Mouse (Mus musculus) testis, adult 2 months (tissue): ENCODE results near the gene Itgb8. TPM values are rescaled to one million over a fixed set of nuclear protein-coding genes. Genes with fewer than 3 reads are reported as not detected.

Experiments used
- H3K27ac ChIP-seq: fragments of 200-500 bp; 2 replicates; pipeline ENCODE4 v1.5.1; 2012; ENCODE audit warnings: low read depth, low read length; ENCODE audit not compliant: control insufficient read depth, insufficient read depth
- H3K27me3 ChIP-seq: fragments of 200-500 bp; 2 replicates; pipeline ENCODE4 v1.6.1; 2012; ENCODE audit warnings: mild to moderate bottlenecking, low read length, moderate library complexity; ENCODE audit not compliant: control insufficient read depth, insufficient read depth
- H3K36me3 ChIP-seq: fragments of 200-500 bp; 2 replicates; pipeline ENCODE4 v1.6.1; 2012; ENCODE audit warnings: mild to moderate bottlenecking, low read length; ENCODE audit not compliant: control insufficient read depth, insufficient read depth
- H3K4me1 ChIP-seq: fragments of 200-500 bp; 2 replicates; pipeline ENCODE4 v1.6.1; 2012; ENCODE audit warnings: low read length; ENCODE audit not compliant: control insufficient read depth, insufficient read depth
- H3K4me3 ChIP-seq: fragments of 200-500 bp; 2 replicates; pipeline ENCODE4 v1.5.1; 2012; ENCODE audit warnings: low read depth, mild to moderate bottlenecking, low read length, moderate library complexity, mixed read lengths; ENCODE audit not compliant: control insufficient read depth
- CTCF ChIP-seq: fragments of 200-500 bp; IDR thresholded peaks from 2 replicates; pipeline ENCODE4 v1.5.1; 2012; ENCODE audit warnings: low read depth, mild to moderate bottlenecking, inconsistent platforms, low read length, moderate library complexity; ENCODE audit not compliant: control insufficient read depth, insufficient read depth, insufficient replicate concordance
- POLR2A ChIP-seq: fragments of 200-500 bp; IDR thresholded peaks from 2 replicates; pipeline ENCODE4 v1.6.1; 2012; ENCODE audit warnings: low read depth, mild to moderate bottlenecking, inconsistent platforms, low read length, moderate library complexity; ENCODE audit not compliant: control insufficient read depth
- polyA plus RNA-seq: library from polyadenylated mRNA; depleted of rRNA; stranded (reverse); fragments of >200 nt; gene quantifications from 2 replicates; pipeline ENCODE4 v1.2.3, GENCODE M21; 2012

The Itgb8 gene
- polyA plus RNA-seq, 1 experiment = 0.15 TPM

DNA sequence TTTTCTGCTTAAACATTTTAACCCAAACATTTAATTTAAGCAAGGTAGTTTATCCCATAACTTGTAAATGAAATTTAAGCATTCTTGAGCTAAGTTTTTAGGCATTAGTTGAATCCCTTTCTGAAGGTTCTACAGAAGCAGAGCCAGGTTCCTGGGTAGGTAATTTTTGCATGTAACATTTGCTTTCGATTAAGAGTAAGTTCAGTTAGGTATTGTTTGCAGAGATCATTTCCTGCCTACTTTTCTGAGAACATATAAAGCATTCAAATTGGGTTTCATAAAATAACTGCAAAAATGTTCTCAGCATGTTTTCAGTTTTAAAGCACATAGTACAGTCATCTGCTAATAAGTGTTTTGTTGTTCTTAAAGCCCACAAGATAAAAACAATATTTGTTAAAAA, 53.2 kb downstream of the Itgb8 start:
- Histone ChIP-seq H3K36me3 (no peaks in the 10 kb centered on the region), H3K27ac (no peak overlapping the region), H3K4me3 (no peak overlapping the region), H3K27me3 (no peaks in the 10 kb centered on the region), H3K4me1 (no peaks in the 10 kb centered on the region)
- no peak for TF ChIP-seq CTCF

- no peak overlapping the region for H3K4me3 ChIP-seq
- no peak overlapping the region for H3K27ac ChIP-seq
- H3K36me3 ChIP-seq = no peaks in the 10 kb centered on the region
- TF ChIP-seq POLR2A = no peak
- no peak for TF ChIP-seq CTCF
- H3K27me3 ChIP-seq = no peaks in the 10 kb centered on the region
- no peaks in the 10 kb centered on the region for H3K4me1 ChIP-seq
Measured at GRCm38 (mm10) chr12:119182215-119182924, 56.2 kb downstream of the Itgb8 start.

GRCm38 (mm10) chr12:119176017-119176416, 62.6 kb downstream of the Itgb8 start:
- no peaks in the 10 kb centered on the region for H3K4me1 ChIP-seq
- no peaks in the 10 kb centered on the region for H3K36me3 ChIP-seq
- no peak overlapping the region for H3K27ac ChIP-seq
- H3K27me3 ChIP-seq = no peaks in the 10 kb centered on the region
- H3K4me3 ChIP-seq = no peak overlapping the region
- TF ChIP-seq POLR2A (no peak), CTCF (no peak)

- H3K4me1 ChIP-seq = no peaks in the 10 kb centered on the region
- no peak overlapping the region for H3K4me3 ChIP-seq
- no peaks in the 10 kb centered on the region for H3K36me3 ChIP-seq
- no peak for TF ChIP-seq POLR2A
- TF ChIP-seq CTCF = no peak
- no peak overlapping the region for H3K27ac ChIP-seq
- no peaks in the 10 kb centered on the region for H3K27me3 ChIP-seq
Measured at GRCm38 (mm10) chr12:119169828-119170539, 68.6 kb downstream of the Itgb8 start.

DNA sequence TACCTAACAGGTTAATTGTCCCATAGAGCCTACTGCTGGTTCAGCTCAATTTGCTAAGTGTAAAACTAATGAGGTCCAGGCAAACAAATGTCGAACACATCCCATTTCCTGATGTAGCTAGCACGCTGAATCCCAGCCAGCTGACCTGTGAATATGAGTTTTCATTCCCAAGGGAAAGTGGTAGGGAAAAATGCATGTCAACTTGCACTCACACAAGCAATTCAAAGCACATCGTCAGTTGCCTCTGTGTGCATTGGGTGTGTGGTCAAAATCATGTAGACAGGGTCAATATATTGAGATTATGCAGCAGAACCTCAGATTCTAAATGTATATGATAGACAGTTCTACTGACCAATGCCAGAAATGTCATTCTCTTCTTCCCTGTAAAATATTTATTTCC, 69.5 kb downstream of the Itgb8 start:
- TF ChIP-seq POLR2A (no peak), CTCF (no peak)
- H3K27me3 ChIP-seq = no peaks in the 10 kb centered on the region

DNA sequence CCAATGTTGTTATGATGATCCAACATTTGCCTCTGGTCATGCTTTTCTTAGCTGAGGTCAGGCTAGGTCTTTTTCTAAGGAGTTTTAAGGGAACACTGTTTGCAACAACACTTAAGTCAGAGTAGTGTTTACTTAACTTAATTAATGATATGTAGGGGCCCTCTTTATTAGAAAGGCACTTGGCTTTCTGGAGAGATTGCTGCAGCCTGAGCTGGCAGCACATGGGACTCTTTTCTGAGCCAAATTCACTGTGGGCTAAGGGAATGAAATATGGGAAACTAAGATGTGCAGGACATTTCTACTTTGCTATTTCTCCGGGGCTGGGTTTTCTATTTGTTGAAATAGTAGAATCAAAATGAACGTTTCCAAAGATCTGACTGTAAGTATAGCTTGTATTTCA, 73.5 kb downstream of the Itgb8 start:
- no peak overlapping the region for H3K4me3 ChIP-seq
- H3K36me3 ChIP-seq = no peaks in the 10 kb centered on the region
- no peak overlapping the region for H3K27ac ChIP-seq
- TF ChIP-seq CTCF (no peak), POLR2A (no peak)
- no peaks in the 10 kb centered on the region for H3K4me1 ChIP-seq
- no peaks in the 10 kb centered on the region for H3K27me3 ChIP-seq

More for the DNA sequence above, 69.5 kb downstream of the Itgb8 start:
- no peak overlapping the region for H3K4me3 ChIP-seq
- no peaks in the 10 kb centered on the region for H3K36me3 ChIP-seq
- H3K4me1 ChIP-seq = no peaks in the 10 kb centered on the region
- H3K27ac ChIP-seq = no peak overlapping the region

- no peaks in the 10 kb centered on the region for H3K4me1 ChIP-seq
- no peak for TF ChIP-seq CTCF
- TF ChIP-seq POLR2A = no peak
- H3K36me3 ChIP-seq = no peaks in the 10 kb centered on the region
- no peak overlapping the region for H3K27ac ChIP-seq
- H3K27me3 ChIP-seq = no peaks in the 10 kb centered on the region
- H3K4me3 ChIP-seq = no peak overlapping the region
Measured at GRCm38 (mm10) chr12:119164672-119165071, 73.9 kb downstream of the Itgb8 start.

- Histone ChIP-seq H3K27ac (no peak overlapping the region), H3K36me3 (no peaks in the 10 kb centered on the region), H3K4me3 (no peak overlapping the region), H3K4me1 (no peaks in the 10 kb centered on the region), H3K27me3 (no peaks in the 10 kb centered on the region)
- TF ChIP-seq CTCF = no peak
- no peak for TF ChIP-seq POLR2A
Measured at GRCm38 (mm10) chr12:119164176-119164575, 74.4 kb downstream of the Itgb8 start.
